Mouse (Mus musculus) bone marrow macrophage, adult 2 months (primary cell): Measurements from ENCODE around the gene Mtap. TPM values are rescaled to one million over a fixed set of nuclear protein-coding genes. Genes with fewer than 3 reads are reported as not detected.

Source experiments
- H3K27ac ChIP-seq: 2 replicates; pipeline ENCODE4 v1.5.1; 2012; ENCODE audit warnings: low read depth, low read length; ENCODE audit not compliant: insufficient read depth
- H3K4me1 ChIP-seq: 2 replicates; pipeline ENCODE4 v1.6.1; 2012; ENCODE audit warnings: low read length; ENCODE audit not compliant: control insufficient read depth, insufficient read depth
- H3K4me3 ChIP-seq: 2 replicates; pipeline ENCODE4 v1.5.1; 2012; ENCODE audit warnings: mild to moderate bottlenecking, low read length, moderate library complexity; ENCODE audit not compliant: insufficient read depth
- CTCF ChIP-seq: IDR thresholded peaks from 2 replicates; pipeline ENCODE4 v1.5.1; 2012; ENCODE audit warnings: low read depth, mild to moderate bottlenecking, low read length, moderate library complexity
- POLR2A ChIP-seq: IDR thresholded peaks from 2 replicates; pipeline ENCODE4 v1.6.1; 2012; ENCODE audit warnings: mild to moderate bottlenecking, low read depth, low read length, borderline replicate concordance
- polyA plus RNA-seq: library from polyadenylated mRNA; stranded (reverse); fragments of >200 nt; gene quantifications from 2 replicates; pipeline ENCODE4 v1.2.4, GENCODE M21; 2012; ENCODE audit not compliant: missing spikeins, insufficient read depth, insufficient read length

Gene Mtap
- polyA plus RNA-seq, 1 experiment, result 14.4 TPM

DNA sequence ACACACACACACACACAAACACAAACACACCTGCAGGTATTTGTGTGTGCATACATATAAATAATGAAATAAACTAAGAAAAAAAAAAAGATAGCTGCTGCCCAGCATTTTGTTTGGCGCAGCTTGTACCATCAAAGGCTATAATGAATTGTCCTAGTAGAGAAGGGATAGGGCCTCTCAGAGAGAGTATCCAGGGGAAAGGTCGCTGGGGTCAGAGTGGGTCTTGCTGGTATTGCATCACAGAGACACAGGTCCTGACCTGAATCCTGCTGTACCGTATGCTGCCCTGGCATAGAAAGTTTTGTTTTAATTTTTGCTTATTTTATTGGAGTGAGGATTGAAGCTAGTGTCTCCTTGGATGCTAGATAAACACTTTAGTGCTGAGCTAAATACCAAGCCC is 566 bp upstream of the Mtap start:
- H3K4me3 ChIP-seq, result no peak overlapping the region
- TF ChIP-seq CTCF (no peak), POLR2A (no peak)
- H3K27ac ChIP-seq, result no peak overlapping the region
- H3K4me1 ChIP-seq, result peaks cover 4% of the 10 kb centered on the region; the same call in 1 of the 2 replicates

DNA sequence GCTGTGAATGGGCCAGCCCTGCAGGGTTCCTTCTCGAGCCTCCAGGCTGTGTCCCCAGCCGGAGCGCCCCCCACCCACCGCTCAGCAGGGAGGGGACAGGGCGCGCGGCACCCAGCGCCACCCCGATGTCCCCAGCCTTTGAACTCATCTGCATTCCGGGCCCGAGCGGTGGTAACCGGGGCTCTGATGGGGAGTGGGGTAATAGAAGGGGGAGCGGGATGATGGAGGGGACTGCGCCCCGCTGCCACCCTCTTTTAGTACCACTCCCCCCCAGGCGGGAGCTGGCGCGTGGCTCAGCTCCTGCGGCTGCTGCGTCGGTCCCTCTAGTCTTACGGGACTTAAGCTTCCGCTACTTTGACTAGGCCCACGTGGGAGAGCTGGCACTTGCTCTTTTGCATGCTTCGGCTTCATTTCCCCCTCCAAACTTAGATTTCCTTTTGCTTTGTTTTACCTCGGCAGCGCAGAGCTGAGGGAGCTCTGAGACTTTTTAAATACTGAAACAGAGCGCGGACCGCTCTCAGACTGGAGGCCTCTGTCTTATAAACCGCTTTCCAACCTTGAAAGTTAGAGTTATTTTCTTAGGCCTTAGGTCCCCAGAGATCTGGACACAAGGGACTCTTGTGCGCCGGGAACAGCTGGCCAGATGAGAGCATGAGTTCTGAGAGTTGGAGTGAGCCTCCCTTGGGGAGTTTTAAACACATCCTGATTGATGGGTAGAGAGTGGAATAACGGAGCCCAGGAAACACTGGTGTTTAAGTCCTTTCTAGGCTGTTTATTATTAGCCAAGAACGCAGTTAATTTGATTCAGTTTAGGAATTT is 829 bp downstream of the Mtap start:
- TF ChIP-seq CTCF (no peak), POLR2A (no peak)
- Histone ChIP-seq H3K4me3 (peak overlapping the region; percentile 91), H3K27ac (peak overlapping the region; percentile 65), H3K4me1 (peaks cover 4% of the 10 kb centered on the region; the same call in 1 of the 2 replicates)

DNA sequence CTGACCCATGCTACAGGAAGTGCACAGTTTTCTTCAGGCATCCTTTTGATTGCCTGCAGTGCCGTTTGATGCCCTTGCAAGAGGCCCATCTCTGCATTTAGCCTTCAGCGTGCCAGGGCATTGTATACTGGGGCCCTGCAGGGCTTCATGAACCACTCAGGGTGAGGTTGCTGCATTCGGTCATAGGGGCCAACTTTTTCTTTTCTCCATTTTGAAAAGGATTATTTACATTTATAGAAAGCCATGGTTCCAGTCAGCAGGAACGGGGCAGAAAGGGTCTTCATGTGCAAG is 1.4 kb downstream of the Mtap start:
- TF ChIP-seq POLR2A, result no peak
- Histone ChIP-seq H3K4me1 (peaks cover 4% of the 10 kb centered on the region; the same call in 1 of the 2 replicates), H3K27ac (peak overlapping the region; percentile 65; the same call in 1 of the 2 replicates), H3K4me3 (peak overlapping the region; percentile 91)

DNA sequence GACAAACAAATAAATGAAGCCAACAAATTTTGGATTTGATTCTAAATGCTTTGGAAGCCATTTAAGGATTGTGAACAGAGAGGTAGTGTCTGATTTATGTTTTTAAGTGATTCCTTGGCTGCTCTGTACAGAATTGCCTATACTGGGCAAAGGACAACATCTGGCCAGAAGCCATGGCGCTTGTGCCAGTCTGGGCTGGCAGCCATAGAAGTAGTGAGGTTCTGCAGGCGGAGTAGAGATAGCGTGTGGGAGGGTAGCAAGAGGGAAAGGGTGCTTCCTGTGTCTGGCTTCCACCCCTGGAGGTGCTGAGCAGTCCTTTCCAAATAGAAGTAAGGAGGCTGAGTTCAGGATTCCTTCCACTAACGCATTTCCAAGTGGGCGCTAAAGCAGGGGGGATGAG is 3.9 kb downstream of the Mtap start:
- TF ChIP-seq CTCF, result no peak
- no peak for TF ChIP-seq POLR2A
- Histone ChIP-seq H3K27ac (no peak overlapping the region), H3K4me1 (peaks cover 4% of the 10 kb centered on the region; the same call in 1 of the 2 replicates), H3K4me3 (no peak overlapping the region)

DNA sequence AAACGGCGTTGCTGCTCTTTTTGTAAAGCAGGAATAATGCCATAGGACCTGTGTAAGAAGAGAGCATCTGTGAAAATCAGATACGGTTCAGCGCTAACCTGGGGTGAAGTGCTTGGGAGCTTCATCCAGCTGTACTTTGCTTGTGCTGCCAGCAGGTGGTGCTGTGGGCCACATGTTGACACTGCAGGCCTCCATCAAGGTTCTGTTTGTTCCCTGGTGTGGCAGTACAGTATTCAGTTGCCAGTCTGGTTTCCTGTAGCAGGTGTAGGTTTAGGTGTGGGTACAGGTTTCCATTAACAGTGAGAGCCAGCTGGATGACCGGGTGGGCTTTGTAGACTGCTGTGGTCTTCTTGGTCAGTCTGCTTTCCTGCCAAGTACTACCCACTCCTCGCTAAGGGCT is 8.5 kb downstream of the Mtap start:
- TF ChIP-seq CTCF, result peak; percentile 58; the same call in 1 of the 2 replicates
- TF ChIP-seq POLR2A, result no peak
- no peaks in the 10 kb centered on the region for H3K4me1 ChIP-seq
- H3K27ac ChIP-seq, result no peak overlapping the region
- H3K4me3 ChIP-seq, result no peak overlapping the region

DNA sequence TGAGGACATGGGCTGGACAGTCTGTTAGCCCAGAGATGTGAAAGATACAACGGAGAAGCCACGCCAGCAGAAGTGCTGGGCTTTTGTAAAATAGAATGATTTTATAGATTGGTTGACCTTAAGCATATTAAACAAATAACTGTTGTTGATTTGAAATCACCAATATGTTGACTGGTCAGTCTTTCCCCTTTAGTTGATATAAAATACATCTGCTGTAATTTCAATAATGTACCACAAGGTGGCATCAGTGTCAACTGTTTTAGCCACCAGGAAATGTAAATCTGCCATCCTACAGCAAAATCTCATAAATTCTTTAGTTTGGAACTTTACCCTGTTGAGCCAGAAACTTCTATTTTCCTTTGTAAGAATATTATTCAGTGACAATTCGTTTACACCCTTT is 9.4 kb downstream of the Mtap start:
- Histone ChIP-seq H3K4me3 (no peak overlapping the region), H3K4me1 (no peaks in the 10 kb centered on the region; the same call in 1 of the 2 replicates), H3K27ac (no peak overlapping the region)
- TF ChIP-seq POLR2A (no peak), CTCF (no peak)

DNA sequence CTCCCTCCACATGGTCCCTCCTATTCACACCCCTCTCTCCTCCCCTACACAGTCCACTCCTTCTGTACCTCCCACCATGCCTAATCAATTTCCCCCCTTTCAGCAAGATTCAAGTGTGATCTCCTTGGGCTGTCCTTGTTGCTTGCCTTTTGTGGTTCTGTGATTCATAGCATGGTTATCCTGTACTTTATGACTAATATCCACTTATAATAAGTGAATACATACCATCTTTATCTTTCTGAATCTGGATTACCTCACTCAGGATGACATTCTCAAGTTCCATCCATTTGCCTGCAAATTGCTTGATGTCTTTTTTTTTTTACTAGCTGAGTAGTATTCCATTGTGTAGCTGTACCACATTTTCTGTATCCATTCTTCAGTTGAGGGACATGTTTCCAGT is 12.3 kb downstream of the Mtap start:
- TF ChIP-seq POLR2A (no peak), CTCF (no peak)
- Histone ChIP-seq H3K27ac (no peak overlapping the region), H3K4me1 (no peaks in the 10 kb centered on the region; the same call in 1 of the 2 replicates), H3K4me3 (no peak overlapping the region)

DNA sequence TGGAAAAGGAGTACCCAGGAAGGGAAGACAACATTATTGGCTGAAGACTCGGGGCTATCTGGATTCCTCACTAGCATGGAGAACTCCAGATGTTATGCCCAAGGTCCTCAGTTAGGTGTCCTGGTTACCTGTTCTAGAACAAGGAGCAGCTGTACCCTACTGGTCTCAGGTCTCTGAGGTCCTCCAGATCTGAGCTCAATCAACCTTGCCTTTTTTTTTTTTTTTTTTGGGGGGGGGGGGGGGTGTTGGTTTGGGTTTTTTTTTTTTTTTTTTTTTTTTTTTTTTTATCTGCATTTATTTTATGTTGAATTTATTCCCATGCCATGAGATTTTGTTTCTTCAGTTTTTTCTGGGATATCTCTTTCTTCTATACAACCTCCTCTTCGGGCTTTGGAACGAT is 24.5 kb downstream of the Mtap start:
- peaks cover 16% of the 10 kb centered on the region for H3K4me1 ChIP-seq
- no peak overlapping the region for H3K4me3 ChIP-seq
- TF ChIP-seq POLR2A (no peak), CTCF (no peak)
- no peak overlapping the region for H3K27ac ChIP-seq

DNA sequence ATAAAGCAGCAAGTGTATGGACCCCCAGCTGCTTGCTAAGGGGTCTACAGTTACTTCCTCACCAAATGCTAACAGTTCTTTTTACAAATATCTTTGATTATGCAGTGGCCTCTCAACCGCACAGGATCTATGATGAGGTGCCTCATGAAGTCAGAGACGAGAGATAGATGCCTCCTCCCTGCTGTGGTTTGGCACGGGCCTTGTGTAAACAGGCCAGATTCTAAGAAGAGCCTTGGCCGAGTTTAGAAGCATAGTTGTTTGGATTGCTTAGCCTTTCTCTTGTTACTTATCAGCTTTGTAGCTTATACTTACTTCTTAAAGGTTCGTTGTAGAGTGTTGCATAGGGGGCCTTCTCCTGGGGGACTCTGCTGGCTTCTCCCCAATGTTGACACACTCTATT is 25.6 kb downstream of the Mtap start:
- Histone ChIP-seq H3K4me3 (no peak overlapping the region), H3K27ac (no peak overlapping the region), H3K4me1 (peaks cover 16% of the 10 kb centered on the region)
- no peak for TF ChIP-seq CTCF
- no peak for TF ChIP-seq POLR2A

DNA sequence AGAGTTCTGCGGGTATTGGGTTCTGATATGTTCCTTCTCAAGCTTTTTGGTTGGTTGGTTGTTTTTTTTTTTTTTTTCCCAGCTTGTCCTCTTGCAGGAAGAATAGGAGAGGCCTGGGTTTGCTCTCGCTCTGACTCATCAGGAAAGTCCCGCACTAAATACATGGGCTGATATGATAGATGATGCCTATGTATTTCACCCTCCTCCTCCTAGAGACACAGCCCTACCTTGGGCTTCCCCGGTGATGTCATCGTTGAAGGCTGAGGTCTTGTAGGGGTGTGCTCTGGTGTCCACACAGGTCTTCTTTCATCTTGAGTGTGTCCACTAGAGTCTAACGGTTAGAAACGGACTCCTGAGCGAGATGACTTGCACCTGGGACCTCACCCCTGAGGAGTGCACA is 26.7 kb downstream of the Mtap start:
- Histone ChIP-seq H3K4me3 (no peak overlapping the region), H3K27ac (no peak overlapping the region), H3K4me1 (peaks cover 16% of the 10 kb centered on the region)
- TF ChIP-seq CTCF (no peak), POLR2A (no peak)
